Mouse (Mus musculus): Measurements from ENCODE around the gene Ppp6r1.

DNA sequence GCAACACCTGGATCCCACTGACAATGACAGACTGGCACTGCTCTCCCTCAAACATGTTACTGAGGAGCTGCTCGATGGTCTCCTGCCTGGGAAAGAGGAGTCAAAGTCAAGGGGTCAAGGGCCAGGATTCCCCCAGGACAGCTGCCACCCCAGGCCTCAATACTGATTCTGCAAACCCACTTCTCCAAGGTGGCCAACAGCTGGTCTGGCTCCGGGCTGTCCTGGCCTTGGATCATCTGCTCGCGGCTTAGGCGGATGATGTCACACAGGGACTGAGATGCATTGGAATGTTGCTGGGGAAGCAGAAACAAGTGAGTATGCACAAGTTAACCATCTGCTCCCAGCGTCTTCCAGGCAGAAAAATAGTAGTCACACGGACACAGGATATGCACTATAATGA, 16.9 kb downstream of the Ppp6r1 start:
- no peak for TF ChIP-seq CTCF (IDR thresholded peaks at IDR 0.05; ENCODE audit: low read depth, low read length)
- no peak for TF ChIP-seq TAL1 (conservative IDR thresholded peaks at IDR 0.05; ENCODE audit: low read depth, low read length)
- no peak for TF ChIP-seq GATA1 (IDR thresholded peaks at IDR 0.05; ENCODE audit: borderline replicate concordance, low read length)

Measured in G1E (cell line).